Mouse (Mus musculus): ENCODE results near the gene Upf2. TPM values are rescaled to one million over a fixed set of nuclear protein-coding genes. Genes with fewer than 3 reads are reported as not detected.

The Upf2 gene
- polyA plus RNA-seq, 1 experiment = 11.0 TPM

- Histone ChIP-seq H3K36me3 (ENCODE audit: control insufficient read depth, insufficient read depth, low read length) (no peaks in the 10 kb centered on the region), H3K4me3 (ENCODE audit: control insufficient read depth, low read depth, low read length) (no peak overlapping the region), H3K27me3 (ENCODE audit: control insufficient read depth, insufficient read depth, low read length) (no peaks in the 10 kb centered on the region), H3K4me1 (ENCODE audit: control insufficient read depth, insufficient read depth, low read length) (no peaks in the 10 kb centered on the region), H3K27ac (ENCODE audit: control insufficient read depth, insufficient read depth, low read depth, low read length) (no peak overlapping the region)
- no peak for TF ChIP-seq CTCF (IDR thresholded peaks at IDR 0.05; ENCODE audit: control insufficient read depth, insufficient read depth, insufficient replicate concordance, low read depth, low read length)
- no peak for TF ChIP-seq POLR2A (IDR thresholded peaks at IDR 0.05; ENCODE audit: control insufficient read depth, low read depth, low read length)
Observed at GRCm38 (mm10) chr2:5929793-5930192, 21.5 kb upstream of the Upf2 start.

- no peaks in the 10 kb centered on the region for H3K4me1 ChIP-seq (ENCODE audit: control insufficient read depth, insufficient read depth, low read length)
- H3K27ac ChIP-seq (ENCODE audit: control insufficient read depth, insufficient read depth, low read depth, low read length) = no peak overlapping the region
- TF ChIP-seq POLR2A (IDR thresholded peaks at IDR 0.05; ENCODE audit: control insufficient read depth, low read depth, low read length) = no peak
- no peak for TF ChIP-seq CTCF (IDR thresholded peaks at IDR 0.05; ENCODE audit: control insufficient read depth, insufficient read depth, insufficient replicate concordance, low read depth, low read length)
- no peaks in the 10 kb centered on the region for H3K36me3 ChIP-seq (ENCODE audit: control insufficient read depth, insufficient read depth, low read length)
- H3K4me3 ChIP-seq (ENCODE audit: control insufficient read depth, low read depth, low read length) = no peak overlapping the region
- no peaks in the 10 kb centered on the region for H3K27me3 ChIP-seq (ENCODE audit: control insufficient read depth, insufficient read depth, low read length)
Observed at GRCm38 (mm10) chr2:5930291-5931054, 20.8 kb upstream of the Upf2 start.

GRCm38 (mm10) chr2:5931938-5932337, 19.3 kb upstream of the Upf2 start:
- Histone ChIP-seq H3K36me3 (ENCODE audit: control insufficient read depth, insufficient read depth, low read length) (no peaks in the 10 kb centered on the region), H3K4me1 (ENCODE audit: control insufficient read depth, insufficient read depth, low read length) (no peaks in the 10 kb centered on the region), H3K27me3 (ENCODE audit: control insufficient read depth, insufficient read depth, low read length) (no peaks in the 10 kb centered on the region), H3K4me3 (ENCODE audit: control insufficient read depth, low read depth, low read length) (no peak overlapping the region), H3K27ac (ENCODE audit: control insufficient read depth, insufficient read depth, low read depth, low read length) (no peak overlapping the region)
- TF ChIP-seq CTCF (IDR thresholded peaks at IDR 0.05; ENCODE audit: control insufficient read depth, insufficient read depth, insufficient replicate concordance, low read depth, low read length) = no peak
- no peak for TF ChIP-seq POLR2A (IDR thresholded peaks at IDR 0.05; ENCODE audit: control insufficient read depth, low read depth, low read length)

- Histone ChIP-seq H3K4me3 (ENCODE audit: control insufficient read depth, low read depth, low read length) (no peak overlapping the region), H3K4me1 (ENCODE audit: control insufficient read depth, insufficient read depth, low read length) (no peaks in the 10 kb centered on the region), H3K27me3 (ENCODE audit: control insufficient read depth, insufficient read depth, low read length) (no peaks in the 10 kb centered on the region), H3K36me3 (ENCODE audit: control insufficient read depth, insufficient read depth, low read length) (no peaks in the 10 kb centered on the region), H3K27ac (ENCODE audit: control insufficient read depth, insufficient read depth, low read depth, low read length) (no peak overlapping the region)
- no peak for TF ChIP-seq POLR2A (IDR thresholded peaks at IDR 0.05; ENCODE audit: control insufficient read depth, low read depth, low read length)
- no peak for TF ChIP-seq CTCF (IDR thresholded peaks at IDR 0.05; ENCODE audit: control insufficient read depth, insufficient read depth, insufficient replicate concordance, low read depth, low read length)
Observed at GRCm38 (mm10) chr2:5934936-5935335, 16.3 kb upstream of the Upf2 start.

GRCm38 (mm10) chr2:5936068-5936467, 15.2 kb upstream of the Upf2 start:
- H3K4me3 ChIP-seq (ENCODE audit: control insufficient read depth, low read depth, low read length) = no peak overlapping the region
- no peak overlapping the region for H3K27ac ChIP-seq (ENCODE audit: control insufficient read depth, insufficient read depth, low read depth, low read length)
- TF ChIP-seq POLR2A (IDR thresholded peaks at IDR 0.05; ENCODE audit: control insufficient read depth, low read depth, low read length) (no peak), CTCF (IDR thresholded peaks at IDR 0.05; ENCODE audit: control insufficient read depth, insufficient read depth, insufficient replicate concordance, low read depth, low read length) (no peak)
- no peaks in the 10 kb centered on the region for H3K27me3 ChIP-seq (ENCODE audit: control insufficient read depth, insufficient read depth, low read length)
- H3K36me3 ChIP-seq (ENCODE audit: control insufficient read depth, insufficient read depth, low read length) = no peaks in the 10 kb centered on the region
- H3K4me1 ChIP-seq (ENCODE audit: control insufficient read depth, insufficient read depth, low read length) = no peaks in the 10 kb centered on the region

GRCm38 (mm10) chr2:5936550-5936949, 14.7 kb upstream of the Upf2 start:
- no peaks in the 10 kb centered on the region for H3K36me3 ChIP-seq (ENCODE audit: control insufficient read depth, insufficient read depth, low read length)
- no peaks in the 10 kb centered on the region for H3K27me3 ChIP-seq (ENCODE audit: control insufficient read depth, insufficient read depth, low read length)
- no peaks in the 10 kb centered on the region for H3K4me1 ChIP-seq (ENCODE audit: control insufficient read depth, insufficient read depth, low read length)

GRCm38 (mm10) chr2:5939319-5939718, 11.9 kb upstream of the Upf2 start:
- H3K27me3 ChIP-seq (ENCODE audit: control insufficient read depth, insufficient read depth, low read length) = no peaks in the 10 kb centered on the region
- no peak overlapping the region for H3K27ac ChIP-seq (ENCODE audit: control insufficient read depth, insufficient read depth, low read depth, low read length)
- no peak for TF ChIP-seq POLR2A (IDR thresholded peaks at IDR 0.05; ENCODE audit: control insufficient read depth, low read depth, low read length)
- no peak for TF ChIP-seq CTCF (IDR thresholded peaks at IDR 0.05; ENCODE audit: control insufficient read depth, insufficient read depth, insufficient replicate concordance, low read depth, low read length)
- no peak overlapping the region for H3K4me3 ChIP-seq (ENCODE audit: control insufficient read depth, low read depth, low read length)
- no peaks in the 10 kb centered on the region for H3K36me3 ChIP-seq (ENCODE audit: control insufficient read depth, insufficient read depth, low read length)
- H3K4me1 ChIP-seq (ENCODE audit: control insufficient read depth, insufficient read depth, low read length) = peaks cover 2% of the 10 kb centered on the region; the same call in 1 of the 2 replicates

More at GRCm38 (mm10) chr2:5936550-5936949, 14.7 kb upstream of the Upf2 start:
- no peak for TF ChIP-seq POLR2A (IDR thresholded peaks at IDR 0.05; ENCODE audit: control insufficient read depth, low read depth, low read length)
- no peak for TF ChIP-seq CTCF (IDR thresholded peaks at IDR 0.05; ENCODE audit: control insufficient read depth, insufficient read depth, insufficient replicate concordance, low read depth, low read length)
- Histone ChIP-seq H3K27ac (ENCODE audit: control insufficient read depth, insufficient read depth, low read depth, low read length) (no peak overlapping the region), H3K4me3 (ENCODE audit: control insufficient read depth, low read depth, low read length) (no peak overlapping the region)
